Mouse (Mus musculus) CD4-positive, CD25-positive, alpha-beta regulatory T cell, adult 2 months (primary cell): ENCODE results near the gene Sh3d19.
"Not testable (repeated sequence)": the region's sequence is repeated elsewhere in the genome, so short reads cannot be mapped to it uniquely, and the experiment has no call there.

Experiments used
- DNase-seq: peaks from one replicate; pipeline ENCODE4 v3.0.0-alpha.2; 2012; ENCODE audit warnings: low read depth, low spot score

The Sh3d19 gene

DNA sequence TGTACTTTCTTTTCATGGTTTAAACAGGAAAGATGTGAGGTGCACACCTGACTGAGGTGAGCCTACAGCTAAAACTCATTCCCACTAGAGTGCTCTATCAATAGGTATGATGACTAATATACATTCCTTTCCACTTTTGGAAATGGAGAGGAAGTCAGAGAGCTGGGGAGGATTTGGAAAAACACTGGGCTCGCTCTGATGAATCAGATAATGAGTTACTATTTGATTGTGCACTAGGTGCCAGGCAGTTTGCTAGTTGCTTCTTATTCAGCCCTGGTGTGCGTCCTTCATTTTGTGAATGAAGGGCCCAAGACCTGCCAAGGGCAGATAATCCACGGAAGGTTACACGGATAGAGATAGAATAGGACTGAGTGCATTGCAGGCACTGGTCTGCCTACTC lies 9.1 kb downstream of the Sh3d19 start:
- no peak for DNase-seq

- DNase-seq = not testable (repeated sequence)
Observed at GRCm38 (mm10) chr3:85981761-85982160, 10.9 kb downstream of the Sh3d19 start.

- DNase-seq = no peak
Observed at GRCm38 (mm10) chr3:85984537-85984936, 13.6 kb downstream of the Sh3d19 start.

DNA sequence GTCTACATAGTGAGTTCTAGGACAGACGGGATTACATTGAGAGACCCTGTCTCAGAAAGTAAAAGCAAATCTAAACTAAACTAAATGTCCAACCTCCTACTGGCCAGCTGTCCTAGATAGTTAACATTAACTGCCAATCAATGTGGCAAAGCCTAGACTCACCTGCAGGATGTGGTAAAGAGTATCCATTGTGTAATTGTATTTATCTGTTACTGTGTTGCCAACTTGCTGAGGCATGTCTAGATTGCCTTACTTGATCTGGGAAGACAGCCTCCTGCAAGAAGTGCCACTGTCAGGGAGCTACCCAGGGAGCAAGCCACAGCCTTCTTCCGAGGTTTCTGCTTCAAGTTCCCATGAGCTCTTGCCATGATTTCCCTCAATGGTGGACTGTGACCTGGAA lies 16.3 kb downstream of the Sh3d19 start:
- no peak for DNase-seq

GRCm38 (mm10) chr3:85991140-85991801 lies 20.4 kb downstream of the Sh3d19 start:
- no peak for DNase-seq

- no peak for DNase-seq
Observed at GRCm38 (mm10) chr3:85991802-85992156, 20.9 kb downstream of the Sh3d19 start.

DNA sequence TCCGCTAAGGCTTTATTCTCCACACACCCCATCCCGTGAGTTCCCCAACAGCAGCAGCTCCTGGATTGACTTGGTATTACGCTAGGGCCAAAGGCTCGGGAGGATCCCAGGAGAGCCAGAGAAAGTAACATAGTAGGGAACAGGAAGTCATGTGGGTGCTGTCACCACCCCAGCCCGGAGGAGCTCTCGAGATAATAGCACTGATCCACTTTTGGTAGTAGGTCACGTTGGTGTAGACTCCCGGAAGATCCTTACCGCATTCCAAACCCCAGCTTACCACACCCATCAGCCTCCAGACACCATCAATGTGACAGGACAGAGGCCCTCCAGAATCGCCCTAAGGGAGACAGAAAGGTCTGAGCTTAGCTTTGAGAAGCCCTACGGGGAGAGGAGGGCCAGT lies 22.8 kb downstream of the Sh3d19 start:
- no peak for DNase-seq

DNA sequence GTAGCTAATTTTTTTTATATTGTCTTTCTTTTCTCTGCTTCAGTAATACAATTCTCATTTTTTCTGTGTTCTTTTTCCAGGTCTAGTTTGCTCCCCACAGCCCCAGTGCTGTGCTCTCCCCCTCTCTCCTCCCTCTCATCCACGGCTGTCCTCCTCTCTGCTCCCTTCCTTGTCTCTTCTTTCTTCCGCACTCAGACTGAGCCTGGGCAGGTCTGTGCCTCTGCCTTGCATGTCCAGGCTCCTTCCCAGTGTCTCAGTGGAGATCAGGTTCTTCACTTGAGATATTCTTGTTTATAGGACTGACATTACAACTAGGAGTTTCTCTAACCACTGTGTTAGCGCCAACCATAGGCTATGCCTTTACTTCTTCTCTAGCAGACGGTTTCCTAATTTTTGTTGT lies 23.7 kb downstream of the Sh3d19 start:
- no peak for DNase-seq

GRCm38 (mm10) chr3:86001271-86001670 lies 30.4 kb downstream of the Sh3d19 start:
- no peak for DNase-seq

GRCm38 (mm10) chr3:86002423-86002822 lies 31.5 kb downstream of the Sh3d19 start, which contains the start of gene Prss48:
TSS of gene Prss48 (minus strand) at chr3:86002491.
- DNase-seq = peak; percentile 15

- DNase-seq = no peak
Observed at GRCm38 (mm10) chr3:86002940-86003339, 32.0 kb downstream of the Sh3d19 start.

DNA sequence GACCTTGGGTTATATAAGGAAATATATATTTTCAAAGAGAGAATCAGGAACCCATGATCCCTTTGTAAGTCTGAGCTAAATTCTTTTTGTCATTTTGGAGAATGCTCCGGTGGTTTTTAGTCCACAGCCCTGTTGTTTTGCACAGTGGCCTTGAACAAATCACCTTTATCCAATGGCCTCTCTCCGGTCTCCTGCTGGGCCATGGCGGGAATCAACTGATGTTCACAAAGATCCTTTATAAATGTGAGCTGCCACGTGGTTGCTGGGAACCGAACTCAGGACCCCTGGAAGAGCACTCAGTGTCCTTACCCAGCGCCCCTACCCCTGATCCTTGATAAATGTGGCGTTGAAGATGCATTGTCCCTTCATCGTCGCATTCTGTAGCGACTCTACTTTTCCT lies 33.8 kb downstream of the Sh3d19 start:
- DNase-seq = no peak

- no peak for DNase-seq
Observed at GRCm38 (mm10) chr3:86010618-86011017, 39.7 kb downstream of the Sh3d19 start.

- no peak for DNase-seq
Observed at GRCm38 (mm10) chr3:86011373-86011772, 40.5 kb downstream of the Sh3d19 start.

- no peak for DNase-seq
Observed at GRCm38 (mm10) chr3:86011833-86012232, 40.9 kb downstream of the Sh3d19 start.

DNA sequence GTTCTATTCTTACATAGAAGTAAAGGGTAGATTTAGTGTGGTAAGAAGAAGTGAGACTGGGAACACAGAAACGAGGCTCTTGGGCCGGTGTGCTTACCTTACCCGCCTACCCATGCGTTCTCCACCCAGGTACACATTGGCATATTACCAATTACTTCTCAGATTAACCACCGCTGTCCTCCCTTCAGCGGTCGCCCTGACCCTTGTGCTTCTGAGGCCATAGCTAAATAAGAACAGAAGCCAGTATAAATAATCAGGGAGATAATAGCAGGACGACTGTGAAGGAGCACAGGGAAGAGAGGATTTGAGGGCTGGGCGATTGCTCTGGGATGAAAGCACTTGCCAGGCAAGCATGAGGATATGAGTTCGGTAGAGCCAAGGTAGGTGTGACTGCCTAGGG lies 42.9 kb downstream of the Sh3d19 start:
- no peak for DNase-seq

- no peak for DNase-seq
Observed at GRCm38 (mm10) chr3:86016965-86017364, 46.1 kb downstream of the Sh3d19 start.

GRCm38 (mm10) chr3:86017484-86017883 lies 46.6 kb downstream of the Sh3d19 start:
- DNase-seq = no peak

GRCm38 (mm10) chr3:86020921-86021650 lies 50.2 kb downstream of the Sh3d19 start:
- DNase-seq = no peak

- no peak for DNase-seq
Observed at GRCm38 (mm10) chr3:86021651-86022050, 50.7 kb downstream of the Sh3d19 start.

- DNase-seq = no peak
Observed at GRCm38 (mm10) chr3:86024065-86024795, 53.3 kb downstream of the Sh3d19 start.

DNA sequence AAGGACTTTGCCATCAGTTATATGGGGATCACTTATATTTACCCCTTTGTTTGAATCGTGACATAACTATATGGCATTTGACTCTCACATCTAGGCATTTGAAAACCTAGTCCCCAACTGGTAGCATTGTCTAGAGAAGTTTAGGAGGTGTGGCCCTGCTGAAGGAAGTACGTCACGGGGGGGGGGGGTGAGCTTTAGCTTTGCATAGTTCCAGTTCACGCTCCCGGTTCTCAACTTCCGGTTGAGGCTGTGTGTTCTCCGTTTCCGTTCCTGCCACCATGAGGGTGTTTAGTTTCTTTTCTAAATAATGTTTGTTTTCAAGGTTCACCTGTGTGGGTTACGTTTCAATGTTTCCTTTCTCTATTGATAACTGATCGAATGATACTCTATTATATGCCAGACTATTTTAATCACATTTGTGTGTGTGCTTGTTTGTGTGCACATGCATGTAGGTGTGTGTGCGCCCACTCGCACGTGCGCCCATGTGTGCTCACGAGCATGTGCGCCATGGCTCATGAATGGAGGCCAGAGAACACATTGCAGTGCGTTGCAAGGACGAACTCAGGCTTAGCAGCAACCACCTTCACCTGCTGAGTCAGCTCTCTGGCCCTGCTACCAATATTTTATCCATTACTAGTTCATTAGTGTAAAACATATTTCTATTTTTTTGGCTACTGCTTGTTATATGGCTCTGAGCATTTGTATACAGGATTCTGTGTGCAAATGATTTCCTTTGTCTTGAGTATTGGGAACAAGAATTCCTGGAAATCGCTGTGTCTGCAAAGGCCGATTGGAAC lies 54.6 kb downstream of the Sh3d19 start:
- no peak for DNase-seq
